Mouse (Mus musculus) cerebellum, postnatal 10 days (tissue): ENCODE data around the gene Snrpg.

ENCODE experiments used
- DNase-seq, 2 experiments: peaks; one replicate each; pipeline ENCODE4 v3.0.0; 2021; ENCODE audit warnings: mixed read lengths in 2 of 2

Snrpg gene

DNA sequence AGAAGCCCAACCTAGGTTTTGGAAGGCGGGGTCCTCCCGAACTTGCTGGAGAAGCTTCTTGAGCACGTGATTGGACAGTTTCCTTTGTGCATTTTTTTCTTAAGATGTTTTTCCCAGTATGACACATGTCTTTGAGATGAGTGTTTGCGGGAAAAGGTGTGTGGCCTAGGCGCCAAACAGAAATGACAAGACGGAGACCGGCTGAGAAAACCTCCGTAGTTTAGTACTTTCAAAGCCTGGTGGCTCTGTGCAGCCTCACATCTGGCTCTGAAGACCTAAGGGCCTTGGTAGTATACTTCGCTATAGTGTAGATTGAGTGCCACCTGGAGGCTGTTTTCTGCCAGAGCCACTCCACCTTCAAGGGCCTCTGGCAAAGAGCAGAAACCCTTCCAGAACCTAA is 29.9 kb downstream of the Snrpg start:
- peak; percentile 74 to 77 for DNase-seq

DNA sequence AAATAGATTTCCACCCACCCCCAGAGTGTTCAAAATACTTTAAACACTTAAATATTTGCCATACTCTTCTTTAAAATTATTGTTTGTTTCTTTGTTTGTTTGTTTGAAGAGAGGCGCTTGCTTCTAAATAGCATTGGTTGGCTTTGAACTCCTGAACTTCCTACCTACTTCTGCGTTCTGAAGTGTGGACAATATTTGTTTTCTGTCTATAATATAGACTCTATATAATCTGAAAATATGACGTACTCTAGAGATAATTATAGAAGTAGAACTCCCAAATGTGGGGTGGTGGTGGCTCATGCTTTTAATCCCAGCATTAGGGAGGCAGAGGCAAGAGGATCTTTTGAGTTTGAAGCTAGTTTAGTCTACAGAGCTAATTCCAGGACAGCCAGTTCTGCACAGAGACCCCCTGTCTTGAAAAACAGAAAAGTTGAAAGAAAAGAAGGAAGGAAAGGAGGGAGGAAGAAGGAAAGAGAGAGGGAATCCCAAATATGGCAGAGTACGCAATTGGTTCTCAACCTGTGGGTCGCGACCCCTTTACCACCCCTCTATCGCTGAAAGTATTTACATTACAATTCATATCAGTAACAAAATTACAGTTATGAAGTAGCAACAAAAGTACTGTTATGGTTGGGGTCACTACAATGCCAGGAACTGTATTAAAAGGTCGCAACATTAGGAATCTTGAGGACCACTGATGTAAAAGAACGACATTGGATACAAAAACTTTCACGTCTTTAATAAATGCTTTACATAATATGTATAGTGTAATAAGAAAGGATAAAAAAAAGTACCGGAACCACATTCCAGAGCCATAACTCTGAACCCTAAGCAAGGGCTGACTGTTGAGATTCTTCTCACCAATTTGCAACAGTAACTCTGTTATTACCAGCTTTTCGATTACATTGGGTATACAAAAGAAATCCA is 31.8 kb downstream of the Snrpg start:
- DNase-seq: no peak

DNA sequence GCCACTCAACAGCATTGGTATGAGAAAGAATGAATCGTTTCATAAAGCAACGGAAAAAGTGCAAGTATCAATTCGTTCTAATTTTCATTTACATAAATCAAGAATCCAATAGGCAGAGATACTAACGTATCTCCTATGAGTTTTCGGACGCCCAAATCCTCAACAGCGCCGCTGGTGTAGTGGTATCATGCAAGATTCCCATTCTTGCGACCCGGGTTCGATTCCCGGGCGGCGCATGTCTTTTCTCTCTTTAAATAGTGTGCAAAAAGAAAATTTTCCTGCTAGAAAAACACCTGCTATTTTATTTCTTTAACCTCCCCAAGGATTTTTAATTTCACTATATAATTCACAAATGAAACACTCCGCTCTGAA is 32.6 kb downstream of the Snrpg start:
- DNase-seq: peak; percentile 93 to 95

- peak; percentile 98 to 99 for DNase-seq
Observed at GRCm38 (mm10) chr6:86404100-86404861, 33.2 kb downstream of the Snrpg start, which contains the start of gene Tia1. Gene Tia1 (plus strand): TSS chr6:86404219.

DNA sequence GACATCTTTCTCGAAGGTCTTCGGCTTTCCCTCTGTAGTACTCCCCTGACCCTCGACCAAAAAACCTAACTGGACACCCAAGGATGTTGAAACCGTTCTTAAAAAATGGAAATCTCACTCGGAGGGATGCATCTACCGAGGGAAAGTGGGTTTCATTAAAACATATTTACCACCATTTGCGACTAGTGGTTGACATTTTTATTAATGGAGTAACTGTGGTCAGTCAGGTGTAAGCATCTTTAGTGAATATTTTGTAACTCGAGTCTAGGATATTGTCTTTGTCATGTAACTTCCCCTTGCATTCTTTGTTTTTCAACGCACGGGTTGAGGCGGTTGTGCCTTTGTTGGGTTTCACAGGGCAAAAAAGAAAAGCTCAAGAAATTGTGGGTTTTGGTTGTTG is 33.9 kb downstream of the Snrpg start:
- no peak for DNase-seq

GRCm38 (mm10) chr6:86406306-86406705 is 35.2 kb downstream of the Snrpg start:
- no peak for DNase-seq

DNA sequence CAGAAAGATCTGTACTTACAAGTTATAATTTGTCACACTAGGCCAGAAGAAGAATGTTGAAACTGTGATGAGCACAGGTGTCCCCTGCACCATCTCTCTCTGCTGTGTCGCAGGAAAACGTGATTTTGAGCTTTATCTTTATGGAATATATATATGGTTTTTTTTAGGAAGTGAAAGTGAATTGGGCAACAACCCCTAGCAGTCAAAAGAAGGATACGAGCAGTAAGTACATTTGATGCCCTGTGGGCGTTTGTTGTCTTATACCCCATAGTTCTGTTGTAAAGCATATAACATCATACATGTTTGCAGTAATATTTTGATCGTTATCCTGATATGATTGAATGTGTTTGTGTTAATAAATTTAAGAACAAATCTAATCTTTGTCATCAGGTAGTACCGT is 47.6 kb downstream of the Snrpg start:
- no peak for DNase-seq

DNA sequence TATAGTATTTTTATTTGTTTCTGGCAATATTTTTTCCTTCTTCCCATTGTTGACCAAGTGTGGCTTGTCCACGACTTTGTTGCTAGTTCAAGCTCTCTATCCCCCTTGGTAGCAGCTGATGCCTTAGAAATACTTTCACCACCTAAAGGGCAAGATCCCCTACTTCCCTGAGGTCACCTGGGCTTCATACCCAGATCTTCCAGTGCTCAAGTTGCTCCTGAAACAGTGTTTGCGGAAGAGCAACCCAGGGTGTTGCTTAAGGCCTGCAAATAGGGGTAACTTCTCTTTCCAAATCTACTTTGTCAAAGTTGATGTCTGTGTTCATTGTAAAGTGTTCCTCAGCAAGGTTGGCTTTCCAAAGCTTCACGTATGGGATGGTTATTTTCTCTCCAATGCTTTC is 48.1 kb downstream of the Snrpg start:
- no peak for DNase-seq

GRCm38 (mm10) chr6:86420491-86420890 is 49.4 kb downstream of the Snrpg start:
- peak in 1 of 2 experiments; percentile 33 for DNase-seq

DNA sequence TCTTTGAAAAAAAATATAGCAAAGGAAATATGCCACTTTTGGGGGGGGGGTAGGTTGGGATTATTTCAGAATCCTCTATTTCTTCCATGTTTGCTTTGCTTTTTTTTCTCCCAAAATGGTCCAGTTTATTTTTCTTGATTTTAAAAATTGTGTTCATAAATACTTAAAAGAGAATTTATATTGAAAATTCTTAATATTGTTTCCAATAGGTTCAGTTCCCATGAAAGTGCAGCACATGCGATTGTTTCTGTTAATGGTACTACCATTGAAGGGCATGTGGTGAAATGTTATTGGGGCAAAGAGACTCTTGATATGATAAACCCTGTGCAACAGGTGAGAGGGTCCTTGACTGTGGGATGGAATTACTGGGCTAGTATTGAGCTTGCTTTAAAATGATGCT is 55.3 kb downstream of the Snrpg start, which contains the start of gene Gm44790:
Gm44790 (plus strand) TSS at position 301 of the 400 bp plus-strand sequence.
- no peak for DNase-seq
